In the genomic region with DNA sequence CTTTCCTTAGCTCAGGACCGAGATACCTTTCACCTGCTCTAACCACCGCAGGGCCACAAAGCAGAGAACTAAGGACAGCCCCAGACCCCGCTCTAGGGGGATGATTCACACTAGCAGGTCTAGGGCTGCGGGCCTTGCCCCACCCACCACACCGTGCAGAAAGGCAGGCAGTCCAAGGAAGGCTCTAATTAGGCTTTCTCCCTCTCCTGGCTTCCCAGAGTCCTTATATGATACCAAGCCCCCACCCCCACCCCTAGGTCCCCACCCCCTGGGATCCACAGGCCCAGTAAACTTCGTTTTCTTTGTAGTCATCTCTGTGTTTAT, we compare ENCODE assay signal across 10 mouse cellular contexts. TPM values are rescaled to one million over a fixed set of nuclear protein-coding genes. Genes with fewer than 3 reads are reported as not detected.
A peak's percentile ranks its signal among the peaks of the same experiment; 100 is the strongest.
DNase-seq lines count a peak whose midpoint lies in the region; ATAC-seq and TF ChIP-seq lines count a peak whose summit lies in the region.
"Had no signal": no experiment of that assay in that cellular context is flagged by ENCODE, and none has a peak within 500 bp of the region (broad histone marks: within the 10 kb centered on the region; RNA-seq: fewer than 3 reads in every experiment).

No protein-coding gene starts in this region.

- TF ChIP-seq EP300 in heart, adult 2 months (IDR thresholded peaks at IDR 0.05; ENCODE audit: insufficient read depth, low read depth, low read length): no peak

- no peak overlapping the region for H3K9ac ChIP-seq in heart, embryonic 16.5 days (ENCODE audit: low read length)
- H3K9ac ChIP-seq in heart, adult 2 months (ENCODE audit: low read depth, low read length): no peak overlapping the region
- H3K9ac ChIP-seq in forebrain, embryonic 12.5 days: no peak overlapping the region
- no peak overlapping the region for H3K9ac ChIP-seq in limb, embryonic 11.5 days (ENCODE audit: low read length)
- H3K9ac ChIP-seq: lung, embryonic 15.5 days had no signal

- H3K27ac ChIP-seq in heart, embryonic 16.5 days (ENCODE audit: low read length): no peak overlapping the region
- no peak overlapping the region for H3K27ac ChIP-seq in heart, adult 2 months
- peak overlapping the region; percentile 79; the same call in 1 of the 2 replicates for H3K27ac ChIP-seq in forebrain, embryonic 12.5 days
- no peak overlapping the region for H3K27ac ChIP-seq in limb, embryonic 11.5 days (replicated peaks; ENCODE audit: low read depth, low read length)
- H3K27ac ChIP-seq: lung, embryonic 15.5 days had no signal

- H3K4me1 ChIP-seq in heart, embryonic 16.5 days (ENCODE audit: control insufficient read depth, insufficient read depth, low read length): peaks cover 9% of the 10 kb centered on the region
- no peaks in the 10 kb centered on the region for H3K4me1 ChIP-seq in heart, adult 2 months (ENCODE audit: control insufficient read depth, insufficient read depth, low read length)
- H3K4me1 ChIP-seq in forebrain, embryonic 12.5 days: peaks cover 31% of the 10 kb centered on the region
- peaks cover 29% of the 10 kb centered on the region for H3K4me1 ChIP-seq in limb, embryonic 11.5 days (ENCODE audit: control insufficient read depth, insufficient read depth, low read length)
- H3K4me1 ChIP-seq: lung, embryonic 15.5 days had no signal

- intact Hi-C loops in heart, adult 2 months (cut with DNase I): no loop called here

- no peaks in the 10 kb centered on the region for H3K79me2 ChIP-seq in heart, adult 2 months (replicated peaks; ENCODE audit: control insufficient read depth, insufficient read depth, low read length)

- 42% methylated on average over 6 of the region's 6 CpGs for WGBS in heart, embryonic 16.5 days
- WGBS in heart, adult 2 months: 60% methylated on average over 6 of the region's 6 CpGs
- 43% methylated on average over 6 of the region's 6 CpGs for WGBS in forebrain, embryonic 12.5 days
- WGBS in limb, embryonic 11.5 days: 37% methylated on average over 6 of the region's 6 CpGs

- no peaks in the 10 kb centered on the region for H3K9me3 ChIP-seq in heart, embryonic 16.5 days (replicated peaks; ENCODE audit: control insufficient read depth, low read length)
- no peaks in the 10 kb centered on the region for H3K9me3 ChIP-seq in forebrain, embryonic 12.5 days
- no peaks in the 10 kb centered on the region for H3K9me3 ChIP-seq in limb, embryonic 11.5 days (ENCODE audit: control insufficient read depth, low read length)
- H3K9me3 ChIP-seq: lung, embryonic 15.5 days had no signal

- TF ChIP-seq CTCF in heart, adult 2 months (IDR thresholded peaks at IDR 0.05): no peak

- no peak for DNase-seq in heart, adult 2 months
- peak; percentile 6 for DNase-seq in MN1 (ENCODE audit: low spot score)
- no peak for DNase-seq in limb, embryonic 11.5 days (ENCODE audit: low spot score)
- no peak for DNase-seq in layer of hippocampus, adult 9-11 months
- no peak for DNase-seq in thymus, adult 18-20 months
- no peak for DNase-seq in left cerebral cortex, adult 8-10 months (ENCODE audit: low spot score in 2 of 2)
- DNase-seq: heart, postnatal 4 days had no signal

- no peak overlapping the region for H3K4me2 ChIP-seq in heart, embryonic 16.5 days (ENCODE audit: low read depth, low read length)
- H3K4me2 ChIP-seq in forebrain, embryonic 12.5 days: peak overlapping the region; percentile 10; the same call in 1 of the 2 replicates
- no peak overlapping the region for H3K4me2 ChIP-seq in limb, embryonic 11.5 days (ENCODE audit: low read depth, severe bottlenecking)
- H3K4me2 ChIP-seq: lung, embryonic 15.5 days had no signal

- ATAC-seq in heart, embryonic 16.5 days (replicated peaks; ENCODE audit: extremely low read depth, insufficient read depth, low FRiP score): 0 out of 2 replicates have a peak, but pooled peaks have one; percentile 10
- ATAC-seq in forebrain, embryonic 12.5 days (ENCODE audit: low FRiP score): peak; percentile 54; the same call in 1 of the 2 replicates
- peak; percentile 14 for ATAC-seq in limb, embryonic 11.5 days (ENCODE audit: insufficient number of reproducible peaks, low FRiP score, low TSS enrichment, low read depth)

- H3K4me3 ChIP-seq in heart, embryonic 16.5 days (ENCODE audit: low read length): no peak overlapping the region
- no peak overlapping the region for H3K4me3 ChIP-seq in heart, adult 2 months
- no peak overlapping the region for H3K4me3 ChIP-seq in forebrain, embryonic 12.5 days (replicated peaks)
- H3K4me3 ChIP-seq in limb, embryonic 11.5 days (ENCODE audit: low read depth, low read length): no peak overlapping the region
- H3K4me3 ChIP-seq: lung, embryonic 15.5 days had no signal

- no peaks in the 10 kb centered on the region for H3K27me3 ChIP-seq in heart, embryonic 16.5 days (ENCODE audit: control insufficient read depth, insufficient read depth, low read length)
- no peaks in the 10 kb centered on the region for H3K27me3 ChIP-seq in heart, adult 2 months (ENCODE audit: control insufficient read depth, insufficient read depth, low read length)
- H3K27me3 ChIP-seq in forebrain, embryonic 12.5 days: no peaks in the 10 kb centered on the region
- H3K27me3 ChIP-seq in limb, embryonic 11.5 days (ENCODE audit: control insufficient read depth, insufficient read depth, low read length): no peaks in the 10 kb centered on the region
- H3K27me3 ChIP-seq: lung, embryonic 15.5 days had no signal

- no peak for TF ChIP-seq POLR2A in heart, adult 2 months (IDR thresholded peaks at IDR 0.05; ENCODE audit: insufficient read depth, low read depth, low read length)

- H3K36me3 ChIP-seq in heart, embryonic 16.5 days (ENCODE audit: control insufficient read depth, insufficient read depth): no peaks in the 10 kb centered on the region
- H3K36me3 ChIP-seq in heart, adult 2 months (ENCODE audit: control insufficient read depth, insufficient read depth, low read length): no peaks in the 10 kb centered on the region
- H3K36me3 ChIP-seq in forebrain, embryonic 12.5 days (replicated peaks): no peaks in the 10 kb centered on the region
- H3K36me3 ChIP-seq in limb, embryonic 11.5 days (ENCODE audit: control insufficient read depth, insufficient read depth, low read length): no peaks in the 10 kb centered on the region
- H3K36me3 ChIP-seq: lung, embryonic 15.5 days had no signal

RNA-seq across cellular contexts. Expression of a gene that starts 48.4 kb away (rescaled TPM):
- 0.80 and 0.86 TPM in 2 replicates for polyA plus RNA-seq in heart, embryonic 16.5 days (2015; fragmentation: Nextera tagmentation; extraction: Ambion mirVana)
- total RNA-seq in heart, adult 2 months (2021): under 1 TPM; 0.52 to 0.60 TPM
- polyA plus RNA-seq in heart, adult 2 months (2012; rRNA removed): 0.82 and 0.88 TPM in 2 replicates
- 135 and 149 TPM in 2 replicates for polyA plus RNA-seq in forebrain, embryonic 12.5 days (2016; fragmentation: Nextera tagmentation; extraction: Ambion mirVana)
- polyA plus RNA-seq in limb, embryonic 11.5 days (2014; fragmentation: Nextera tagmentation; extraction: Ambion mirVana): 15.2 TPM in 2 replicates
- 100 to 1,000 TPM; 526 to 565 (median 546) TPM for total RNA-seq in left cerebral cortex, adult 8-10 months (2022)
